Comparison of ENCODE assay signal across 7 mouse cellular contexts in the genomic region with DNA sequence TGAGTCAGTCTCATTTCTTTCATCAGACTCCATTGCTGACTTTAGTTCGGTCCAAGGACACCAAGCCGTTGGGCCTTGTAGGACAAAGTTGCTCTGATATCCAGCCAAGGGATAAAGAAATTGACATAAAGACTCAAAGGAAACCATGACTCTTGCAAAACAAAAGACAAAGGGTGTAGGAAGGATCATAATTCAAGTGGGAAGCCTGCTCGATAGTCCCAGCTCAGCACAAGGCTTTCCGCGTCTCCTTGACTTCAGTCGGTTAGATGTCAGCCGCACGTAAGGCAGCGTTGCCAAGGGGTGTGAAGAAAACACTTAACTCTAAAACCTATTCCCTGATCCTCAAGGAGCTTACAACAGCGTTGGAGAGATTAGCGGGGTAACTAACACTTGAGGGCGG. TPM values are rescaled to one million over a fixed set of nuclear protein-coding genes. Genes with fewer than 3 reads are reported as not detected.
A peak's percentile ranks its signal among the peaks of the same experiment; 100 is the strongest.
DNase-seq lines count a peak whose midpoint lies in the region; ATAC-seq lines count a peak whose summit lies in the region.

No protein-coding gene starts in this region.

- 0 out of 2 replicates have a peak, but pooled peaks cover 3% of the 10 kb centered on the region for H3K4me1 ChIP-seq in lung, embryonic 15.5 days
- peaks cover 11% of the 10 kb centered on the region for H3K4me1 ChIP-seq in forebrain, embryonic 13.5 days
- peaks cover 17% of the 10 kb centered on the region for H3K4me1 ChIP-seq in limb, embryonic 10.5 days
- peaks cover 14% of the 10 kb centered on the region for H3K4me1 ChIP-seq in neural tube, embryonic 15.5 days

- H3K27ac ChIP-seq in lung, embryonic 15.5 days: peak overlapping the region; percentile 90
- H3K27ac ChIP-seq in forebrain, embryonic 13.5 days: peak overlapping the region; percentile 73; the same call in 1 of the 2 replicates
- H3K27ac ChIP-seq in limb, embryonic 10.5 days: peak overlapping the region; percentile 99
- H3K27ac ChIP-seq in neural tube, embryonic 15.5 days (replicated peaks): peak overlapping the region; percentile 92

- no peak for DNase-seq in lung, postnatal 4 days
- DNase-seq in limb, embryonic 10.5 days (ENCODE audit: low spot score): no peak
- DNase-seq in right cerebral cortex, adult 2 months (ENCODE audit: low spot score in 2 of 2): no peak
- DNase-seq in cerebellum, postnatal 14 days: no peak

- whole genome bisulfite sequencing in lung, embryonic 15.5 days: 60% methylated on average over 12 of the region's 12 CpGs
- WGBS in forebrain, embryonic 13.5 days: 60% methylated on average over 12 of the region's 12 CpGs
- WGBS in limb, embryonic 10.5 days: 77% methylated on average over 12 of the region's 12 CpGs
- 40% methylated on average over 12 of the region's 12 CpGs for WGBS in neural tube, embryonic 15.5 days

- no peaks in the 10 kb centered on the region for H3K36me3 ChIP-seq in lung, embryonic 15.5 days
- H3K36me3 ChIP-seq in forebrain, embryonic 13.5 days (ENCODE audit: poor library complexity, severe bottlenecking): no peaks in the 10 kb centered on the region
- H3K36me3 ChIP-seq in limb, embryonic 10.5 days: no peaks in the 10 kb centered on the region
- H3K36me3 ChIP-seq in neural tube, embryonic 15.5 days: no peaks in the 10 kb centered on the region

- H3K4me3 ChIP-seq in lung, embryonic 15.5 days: peak overlapping the region; percentile 93
- peak overlapping the region; percentile 66 for H3K4me3 ChIP-seq in forebrain, embryonic 13.5 days
- H3K4me3 ChIP-seq in limb, embryonic 10.5 days: peak overlapping the region; percentile 79
- peak overlapping the region; percentile 85 for H3K4me3 ChIP-seq in neural tube, embryonic 15.5 days (replicated peaks)

- H3K9me3 ChIP-seq in lung, embryonic 15.5 days: no peaks in the 10 kb centered on the region
- H3K9me3 ChIP-seq in forebrain, embryonic 13.5 days (replicated peaks): no peaks in the 10 kb centered on the region
- 0 out of 2 replicates have a peak, but pooled peaks cover 2% of the 10 kb centered on the region for H3K9me3 ChIP-seq in limb, embryonic 10.5 days (replicated peaks)
- no peaks in the 10 kb centered on the region for H3K9me3 ChIP-seq in neural tube, embryonic 15.5 days (replicated peaks)

- no peak for ATAC-seq in lung, embryonic 15.5 days (ENCODE audit: borderline replicate concordance, extremely low read depth, low FRiP score, low TSS enrichment)
- peak; percentile 31 for ATAC-seq in forebrain, embryonic 13.5 days
- ATAC-seq in neural tube, embryonic 15.5 days (ENCODE audit: low FRiP score): peak; percentile 48; the same call in 1 of the 2 replicates

- H3K9ac ChIP-seq in lung, embryonic 15.5 days: peak overlapping the region; percentile 93; the same call in 1 of the 2 replicates
- H3K9ac ChIP-seq in forebrain, embryonic 13.5 days: peak overlapping the region; percentile 88
- H3K9ac ChIP-seq in neural tube, embryonic 15.5 days (replicated peaks): peak overlapping the region; percentile 89

- peak overlapping the region; percentile 69 for H3K4me2 ChIP-seq in lung, embryonic 15.5 days
- H3K4me2 ChIP-seq in forebrain, embryonic 13.5 days: peak overlapping the region; percentile 75
- H3K4me2 ChIP-seq in neural tube, embryonic 15.5 days: peak overlapping the region; percentile 80

- no peaks in the 10 kb centered on the region for H3K27me3 ChIP-seq in lung, embryonic 15.5 days
- H3K27me3 ChIP-seq in forebrain, embryonic 13.5 days: no peaks in the 10 kb centered on the region
- no peaks in the 10 kb centered on the region for H3K27me3 ChIP-seq in limb, embryonic 10.5 days (ENCODE audit: low read depth, poor library complexity, severe bottlenecking)
- H3K27me3 ChIP-seq in neural tube, embryonic 15.5 days (replicated peaks): no peaks in the 10 kb centered on the region

RNA-seq across cellular contexts. Expression of gene Cntln, which starts 0.5 kb away (rescaled TPM):
- polyA plus RNA-seq in lung, embryonic 15.5 days (2015; fragmentation: Nextera tagmentation; extraction: Ambion mirVana): 13.3 and 14.3 TPM in 2 replicates
- polyA plus RNA-seq in forebrain, embryonic 13.5 days (2015; fragmentation: Nextera tagmentation; extraction: Ambion mirVana): 8.5 and 9.1 TPM in 2 replicates
- polyA plus RNA-seq in limb, embryonic 10.5 days (2016; fragmentation: Nextera tagmentation; extraction: Ambion mirVana): 4.8 and 8.3 TPM in 2 replicates
- 5.8 and 6.3 TPM in 2 replicates for polyA plus RNA-seq in neural tube, embryonic 15.5 days (2015; fragmentation: Nextera tagmentation; extraction: Ambion mirVana)
